Mouse (Mus musculus) v-Abl transformed pro-B cells (cell line): ENCODE measurements at regions not wholly inside any gene's neighbourhood (a gene's known extent, or its start where the extent isn't known, plus 50 kb on each side); places are given as distances from the start of the nearest gene placed in this dataset.

Experiments
- in situ Hi-C, 2 experiments: fragments of 400-800 bp; cut with MboI; formaldehyde crosslinking; loops; one replicate each; pipeline ENCODE4 v1.15.1; 2025; ENCODE audit not compliant: unreplicated experiment in 2 of 2

DNA sequence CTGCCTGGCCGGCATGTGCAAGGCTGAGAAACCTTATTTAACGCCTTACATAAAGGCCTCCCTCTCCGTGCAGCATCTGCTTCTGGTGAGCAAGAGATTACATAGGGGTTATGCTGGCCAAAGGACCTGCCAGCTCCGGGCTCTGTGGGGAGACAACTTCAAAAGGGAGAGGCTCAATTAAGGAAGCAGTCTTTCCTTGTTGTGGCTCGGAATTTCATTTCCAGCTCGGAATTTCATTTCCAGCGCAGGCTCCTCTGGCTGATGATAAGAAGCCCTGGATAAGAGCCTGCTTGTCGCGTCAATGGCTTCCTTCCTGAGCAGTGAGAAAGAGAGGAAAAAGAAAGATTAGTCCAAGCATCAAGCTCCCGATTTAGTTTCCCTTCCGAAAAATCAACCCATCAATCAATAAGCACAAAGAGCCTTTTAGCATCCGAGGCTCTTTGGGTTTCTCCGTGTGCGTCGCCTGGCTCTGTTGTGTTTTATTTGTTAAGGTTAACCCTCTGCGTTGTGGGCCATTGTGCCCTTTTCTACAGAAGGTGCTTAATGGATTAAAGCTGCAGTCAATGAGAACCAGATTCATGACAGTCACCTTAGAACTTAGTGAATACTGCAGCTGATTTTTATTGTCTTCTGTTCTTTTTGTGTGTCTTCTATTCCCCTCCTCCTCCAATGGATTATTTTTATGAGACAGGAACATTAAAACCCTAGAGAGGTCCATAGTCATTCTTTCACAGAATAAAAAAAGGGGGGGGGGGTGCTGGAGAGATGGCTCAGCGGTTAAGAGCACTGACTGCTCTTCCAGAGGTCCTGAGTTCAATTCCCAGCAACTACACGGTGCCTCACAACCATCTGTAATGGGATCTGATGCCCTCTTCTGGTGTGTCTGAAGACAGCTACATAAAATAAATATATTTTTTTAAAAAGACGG, 218.3 kb downstream of the Myo1b start:
- in situ Hi-C loops = no loop called here

DNA sequence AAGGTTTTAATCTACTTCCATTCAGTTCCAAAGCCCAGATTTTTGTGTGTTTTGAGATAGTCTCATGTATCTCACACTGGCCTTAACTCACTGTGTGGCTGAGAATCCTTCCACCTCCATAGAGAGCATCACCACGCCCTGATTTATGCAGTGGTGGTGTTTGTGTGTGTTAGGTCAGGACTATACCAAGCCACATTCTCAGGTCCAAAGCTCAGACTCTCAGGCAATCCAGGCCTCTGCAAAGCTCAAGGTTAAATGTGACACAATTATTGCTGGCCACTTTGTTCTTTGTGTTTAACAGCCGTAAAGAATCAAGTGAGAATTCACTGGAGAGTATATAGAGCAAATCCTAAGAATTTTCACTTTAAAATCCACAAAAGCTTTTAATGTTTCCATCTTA, 218.2 kb upstream of the Nabp1 start:
- in situ Hi-C loops = no loop called here

DNA sequence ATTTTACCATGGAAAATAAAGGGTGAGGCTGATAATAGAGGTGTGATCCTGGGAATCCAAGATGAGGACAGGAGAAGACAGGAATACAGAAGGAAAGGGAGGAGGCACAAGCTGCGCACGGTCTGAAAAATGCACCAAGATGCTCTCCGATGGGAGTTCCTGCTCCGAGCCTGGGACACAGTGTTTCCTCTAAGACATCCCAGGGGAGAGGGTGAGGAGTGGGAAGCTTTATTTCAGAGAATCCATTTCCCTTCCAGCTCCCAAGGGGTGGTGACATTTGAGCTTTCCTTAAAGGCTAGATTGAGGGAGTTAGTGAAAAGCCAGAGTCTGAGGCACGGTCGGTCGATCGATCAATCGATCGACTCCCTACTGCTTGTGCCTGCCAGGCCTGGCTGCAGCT, 212.7 kb upstream of the Nabp1 start:
- in situ Hi-C loops = no loop called here

DNA sequence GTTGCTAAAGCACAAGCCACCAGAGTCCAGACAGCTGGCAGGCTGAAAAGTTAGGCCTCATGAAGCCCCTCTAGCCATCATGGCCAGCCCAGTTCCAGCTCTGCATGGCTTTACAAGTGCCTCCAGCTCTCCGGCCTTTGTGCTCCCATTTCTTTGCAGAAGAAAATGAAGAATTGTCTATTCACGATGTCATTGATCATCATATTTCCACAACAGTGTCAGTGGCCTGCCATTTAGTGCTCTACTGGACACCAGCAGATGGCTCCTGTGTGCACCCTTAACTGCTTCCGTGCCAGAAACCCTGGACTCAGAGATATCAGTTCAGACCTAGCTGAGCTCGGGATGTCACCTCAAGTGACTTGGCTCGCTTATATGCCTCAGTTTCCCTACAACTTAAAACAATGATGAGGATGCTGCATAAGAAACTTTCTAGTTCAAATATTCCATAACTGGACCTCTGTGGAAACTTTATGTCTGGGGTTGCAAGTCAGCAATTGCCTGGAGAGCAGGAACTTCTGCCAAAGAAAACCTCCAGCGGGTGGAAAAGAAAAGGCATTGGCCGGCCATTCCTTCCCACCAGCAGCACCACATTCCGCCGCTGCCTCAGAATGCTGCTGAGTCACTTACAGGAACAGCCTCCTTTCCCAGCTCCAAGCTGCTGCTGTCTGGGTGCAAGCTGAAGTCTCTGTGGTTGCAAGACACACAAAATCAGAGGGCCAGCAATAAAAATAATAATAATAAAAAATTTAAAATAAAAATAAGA, 211.4 kb upstream of the Nabp1 start:
- in situ Hi-C loops = no loop called here

DNA sequence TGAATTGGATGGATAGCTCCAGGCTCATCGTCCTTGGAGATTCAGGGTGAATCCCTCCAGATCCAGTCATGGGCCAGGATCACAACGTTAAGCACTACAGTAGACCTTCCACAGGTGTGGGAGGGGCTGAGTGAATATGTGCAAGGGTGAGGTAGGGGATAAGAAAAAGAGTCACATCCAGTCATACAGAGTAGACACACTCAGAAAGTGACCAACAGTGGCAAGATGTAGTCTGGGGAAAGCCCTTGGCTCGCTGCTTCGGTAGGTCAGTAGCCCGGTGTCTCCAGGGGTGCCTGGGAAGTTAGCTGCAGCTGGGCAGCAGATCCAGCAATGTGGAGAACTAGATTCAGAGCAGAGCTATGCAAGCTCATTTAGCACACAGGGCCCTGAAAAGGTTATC, 210.7 kb upstream of the Nabp1 start:
- in situ Hi-C loops = no loop called here

DNA sequence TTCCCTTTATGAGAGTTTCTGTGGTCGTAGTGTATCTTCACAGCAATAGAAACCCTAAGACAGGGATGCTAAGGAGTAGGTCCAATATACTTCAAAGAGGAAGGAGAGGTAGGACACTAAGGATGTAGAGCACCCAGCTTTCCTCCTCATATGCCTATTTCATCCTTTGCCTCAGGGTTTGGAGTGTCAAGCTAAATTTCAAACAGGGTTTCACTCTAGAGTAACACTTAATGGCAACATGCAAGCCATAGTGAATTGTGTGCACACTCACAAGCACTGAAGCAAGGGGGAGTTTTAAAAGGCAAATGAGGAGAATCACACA, 210.0 kb upstream of the Nabp1 start:
- in situ Hi-C loops = no loop called here

DNA sequence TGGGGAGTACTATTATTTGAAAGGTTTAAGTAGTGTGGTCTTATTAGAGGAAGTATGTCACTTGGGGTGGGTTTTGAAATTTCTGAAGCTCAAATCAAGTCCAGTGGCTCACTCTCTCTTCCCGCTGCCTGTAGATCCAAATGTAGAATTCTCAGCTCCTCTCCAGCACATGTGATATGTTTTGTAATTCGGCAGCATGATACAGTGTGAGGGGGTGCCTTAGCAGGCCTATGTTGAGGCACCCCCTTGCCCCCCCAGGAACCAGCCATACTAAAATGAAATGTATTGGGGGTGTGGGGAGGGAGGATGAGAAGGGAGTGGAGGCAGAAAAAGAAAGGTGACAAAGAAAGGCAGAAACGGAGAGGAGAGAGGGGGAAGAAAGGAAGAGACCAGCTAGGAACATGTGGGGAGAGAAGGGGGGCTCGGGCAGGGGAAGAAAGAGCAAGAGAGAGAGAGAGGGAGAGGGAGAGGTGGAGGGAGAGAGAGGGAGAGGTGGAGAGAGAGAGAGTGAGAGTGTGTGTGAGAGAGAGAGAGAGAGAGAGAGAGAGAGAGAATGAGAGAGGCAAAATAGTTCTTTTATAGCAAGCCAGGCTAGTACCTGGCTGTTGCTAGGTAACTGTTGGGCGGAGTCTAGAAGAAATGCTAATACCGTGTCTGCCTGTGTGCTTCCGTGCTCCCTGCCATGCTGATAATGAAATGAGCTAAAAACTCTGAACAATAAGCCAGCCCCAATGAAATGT, 209.4 kb upstream of the Nabp1 start:
- in situ Hi-C loops = no loop called here

DNA sequence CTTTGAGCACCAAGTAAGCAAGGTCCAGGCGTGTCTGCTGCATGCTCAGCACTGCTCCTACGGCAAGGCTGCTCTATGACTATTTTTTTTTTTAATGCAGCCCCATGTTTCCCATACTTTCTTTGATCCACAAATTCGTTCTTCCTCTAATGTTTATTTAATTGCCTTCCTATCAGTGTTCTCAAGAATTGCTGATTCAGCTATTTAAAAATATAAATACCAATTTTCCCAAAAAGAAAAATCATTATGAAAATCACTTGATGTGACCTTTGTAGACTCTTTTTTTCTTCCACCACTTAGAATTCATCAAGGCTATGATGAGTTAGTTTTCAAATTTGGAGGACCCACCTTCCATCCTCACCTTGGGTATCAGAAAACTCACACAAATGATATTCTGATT, 208.5 kb upstream of the Nabp1 start:
- in situ Hi-C loops = no loop called here

DNA sequence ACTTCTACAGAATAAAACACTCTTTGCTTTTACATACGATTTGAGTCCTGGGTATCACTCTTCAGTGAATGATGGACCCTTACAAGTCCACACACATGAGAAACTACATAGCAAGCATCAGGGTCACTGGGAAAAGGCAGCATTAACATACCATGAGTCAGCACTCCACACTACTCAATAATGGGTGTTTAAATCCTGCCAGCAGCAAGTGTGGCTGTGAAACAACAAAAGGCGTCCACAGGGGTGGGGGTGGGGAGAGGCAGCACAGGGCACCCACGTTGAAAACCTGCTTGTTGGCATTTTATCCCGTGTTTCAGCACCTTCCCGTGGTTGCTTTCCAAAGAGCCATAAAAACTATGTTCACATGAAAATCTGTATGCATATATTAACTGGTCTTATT, 204.0 kb upstream of the Nabp1 start:
- in situ Hi-C loops = no loop called here

DNA sequence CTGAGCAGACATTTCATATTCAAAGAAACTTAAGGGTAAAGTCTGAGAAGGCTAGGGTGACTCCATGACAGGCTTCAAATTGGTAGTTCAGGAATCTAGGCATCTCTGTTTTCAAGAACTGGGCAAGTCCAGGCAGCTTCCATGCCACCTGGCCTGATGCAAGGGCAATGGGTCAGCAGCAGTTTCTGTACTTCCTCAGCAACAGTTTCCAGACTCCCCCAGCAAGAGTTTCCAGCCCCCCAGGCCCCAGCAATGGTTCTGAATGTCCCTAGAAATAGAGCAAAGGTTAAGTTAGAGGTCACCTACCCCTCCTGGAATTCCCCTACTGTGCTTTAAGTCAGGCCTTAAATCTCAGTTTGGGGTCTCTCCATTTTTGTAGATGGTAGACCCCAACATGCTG, 203.6 kb upstream of the Nabp1 start:
- in situ Hi-C loops = no loop called here

DNA sequence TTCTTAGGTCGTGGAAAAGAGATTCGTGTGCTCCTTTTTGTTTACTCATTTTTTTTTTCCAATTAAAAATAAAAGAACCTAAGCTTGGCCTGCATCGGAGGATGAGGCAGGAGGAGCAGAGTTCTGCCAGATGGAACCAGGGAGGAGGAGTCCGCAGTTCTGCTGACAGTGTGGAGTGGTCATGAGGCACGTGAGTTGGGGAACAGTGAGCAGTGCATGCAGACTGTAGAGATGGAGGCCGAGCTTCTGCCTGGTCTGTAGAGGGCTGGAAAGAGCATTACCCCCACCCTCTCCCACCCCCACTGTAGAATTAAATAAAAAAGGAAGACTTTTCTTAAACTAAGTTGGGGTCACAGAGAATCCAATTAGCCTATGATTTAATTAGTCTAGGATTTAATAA, 202.5 kb upstream of the Nabp1 start:
- in situ Hi-C loops = no loop called here

DNA sequence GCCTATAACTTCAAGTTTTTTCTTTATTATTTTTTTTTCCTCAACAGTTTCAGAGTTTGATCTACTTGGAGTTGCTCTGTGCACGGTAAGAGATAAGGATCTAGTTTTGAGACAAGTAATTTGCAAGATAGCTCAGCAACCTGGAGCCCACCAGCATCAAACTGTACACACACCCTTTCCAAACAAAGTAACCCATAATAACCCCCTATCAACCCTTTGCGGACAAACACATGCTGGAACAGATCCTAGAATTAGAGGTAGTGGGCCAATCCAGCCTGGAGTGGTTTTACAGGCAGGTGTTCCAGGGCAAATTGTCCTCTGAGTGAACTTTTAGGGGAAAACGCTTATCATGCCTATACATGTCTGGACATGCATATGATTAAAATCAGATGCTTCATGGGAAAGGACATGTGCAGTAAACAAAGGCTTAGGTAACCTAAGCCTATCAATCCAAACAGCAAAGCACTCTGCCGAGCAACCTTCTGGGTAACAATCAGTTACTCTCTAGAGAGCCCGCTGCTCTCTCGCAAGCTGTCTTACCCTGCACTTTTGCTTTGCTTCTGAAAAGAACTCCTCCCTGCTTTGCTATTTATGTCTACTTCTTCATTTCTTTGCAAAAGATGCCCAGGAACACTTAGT, 200.2 kb upstream of the Nabp1 start:
- in situ Hi-C loops = no loop called here

DNA sequence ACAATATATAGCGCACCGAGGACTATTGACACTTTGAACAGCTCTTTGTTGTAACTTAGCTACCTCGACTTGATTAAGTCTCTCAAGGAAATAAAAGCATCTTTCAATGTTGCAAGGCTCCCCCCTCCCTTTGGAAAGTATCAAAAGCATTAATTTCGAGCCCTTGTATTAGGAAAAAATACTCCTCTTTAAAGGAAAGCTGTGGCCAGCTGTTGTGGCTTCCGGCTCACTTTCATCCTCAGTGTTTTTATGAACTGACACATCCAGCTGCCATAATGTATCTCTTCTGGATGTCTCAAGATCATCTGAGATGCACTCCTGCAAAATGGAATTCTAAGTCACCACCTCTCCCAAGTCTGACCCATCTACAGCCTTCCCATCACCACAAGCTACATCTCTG, 199.6 kb upstream of the Nabp1 start:
- in situ Hi-C loops = no loop called here

DNA sequence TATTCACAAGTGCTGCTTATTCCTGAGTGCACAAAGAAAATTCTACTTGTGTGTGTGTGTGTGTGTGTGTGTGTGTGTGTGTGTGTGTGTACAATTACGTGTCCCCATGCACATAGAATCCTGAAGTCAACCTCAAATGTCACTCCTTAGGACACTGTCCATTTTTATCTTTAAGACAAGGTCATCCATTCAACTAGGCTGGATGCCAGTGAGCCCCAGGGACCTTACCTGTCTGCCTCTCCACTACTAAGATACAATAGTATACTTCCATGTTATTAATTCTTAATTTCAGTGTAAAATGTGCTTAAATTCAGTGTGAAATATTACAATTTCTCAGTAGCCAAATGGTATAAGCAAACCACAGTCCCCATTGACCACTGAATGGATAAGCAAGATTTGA, 193.5 kb upstream of the Nabp1 start:
- in situ Hi-C loops = no loop called here

DNA sequence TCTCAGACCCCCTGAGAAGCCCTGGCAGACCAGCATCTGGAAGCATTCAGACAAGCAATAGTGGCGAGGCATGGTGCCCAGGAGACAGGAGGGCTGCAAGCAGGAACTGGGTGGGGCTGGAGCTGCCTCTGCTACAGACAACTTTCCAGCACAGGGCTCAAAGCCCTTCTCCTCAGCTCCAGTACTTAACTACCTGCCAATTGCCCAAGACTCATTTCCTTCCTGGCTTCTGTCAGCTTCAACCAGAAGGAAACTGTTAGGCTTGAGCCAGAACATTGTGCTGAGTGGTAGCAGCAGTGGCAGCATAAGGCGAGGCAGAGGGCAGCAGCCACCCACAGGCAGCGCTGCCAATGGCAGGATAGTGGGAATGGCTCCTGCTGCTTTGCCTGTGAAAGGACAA, 193.1 kb upstream of the Nabp1 start:
- in situ Hi-C loops = no loop called here

DNA sequence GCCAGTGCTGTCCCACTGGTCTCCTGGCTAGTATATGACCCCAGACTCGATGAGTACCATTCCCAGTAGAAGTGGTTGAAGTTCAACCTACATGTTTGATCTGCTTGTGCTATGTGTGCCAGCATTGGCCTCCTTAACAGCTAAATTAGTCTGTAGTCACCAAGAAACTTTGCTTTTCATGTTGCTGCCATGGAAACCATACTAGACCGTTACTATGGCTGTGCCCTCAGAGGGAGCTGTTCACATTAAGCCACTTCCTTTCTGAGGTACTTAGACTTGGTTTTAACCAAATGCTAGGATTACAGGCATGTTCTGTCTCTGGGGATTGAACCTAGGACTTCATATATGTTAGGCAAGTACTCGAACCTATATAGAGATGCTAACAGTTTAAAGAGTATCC, 191.8 kb upstream of the Nabp1 start:
- in situ Hi-C loops = no loop called here

DNA sequence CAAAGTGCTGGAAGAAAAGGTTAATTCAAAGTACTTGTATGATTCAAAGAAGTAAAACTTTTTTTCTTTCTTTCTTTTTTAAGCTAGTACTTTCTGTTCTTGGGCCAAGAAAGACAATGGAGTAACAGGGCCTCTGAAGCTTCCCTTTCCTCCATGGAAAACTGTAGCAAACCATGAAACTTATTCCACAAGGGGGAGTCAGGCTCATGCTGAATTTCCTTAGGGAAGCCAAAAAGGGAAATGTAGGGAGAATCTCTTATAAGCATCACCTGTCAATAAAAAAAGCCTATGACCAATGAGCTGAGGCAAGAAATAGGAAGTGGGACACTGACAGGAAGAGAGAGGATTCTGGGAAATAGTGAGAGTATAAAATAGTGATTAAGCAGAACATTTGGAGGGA, 190.7 kb upstream of the Nabp1 start:
- in situ Hi-C loops = no loop called here

DNA sequence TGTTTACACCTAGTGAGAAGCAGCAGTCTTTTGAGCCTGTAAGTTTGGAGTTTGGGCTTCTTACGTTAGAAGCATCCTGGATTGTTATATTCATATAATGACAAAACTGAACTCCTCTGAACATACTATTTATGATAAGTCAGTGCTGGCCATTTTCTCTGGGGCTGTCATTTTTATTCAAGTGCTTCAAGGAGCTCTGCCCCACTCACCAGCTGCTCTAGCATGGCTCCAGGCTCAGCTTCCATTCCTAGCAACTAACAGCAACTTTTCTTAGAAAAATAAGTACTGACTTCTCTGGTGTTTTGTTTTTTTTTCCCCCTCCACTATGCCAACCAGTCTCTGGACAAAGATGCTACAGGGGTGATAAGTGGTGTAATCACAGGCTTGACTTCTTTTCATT, 182.3 kb upstream of the Nabp1 start:
- in situ Hi-C loops = no loop called here

DNA sequence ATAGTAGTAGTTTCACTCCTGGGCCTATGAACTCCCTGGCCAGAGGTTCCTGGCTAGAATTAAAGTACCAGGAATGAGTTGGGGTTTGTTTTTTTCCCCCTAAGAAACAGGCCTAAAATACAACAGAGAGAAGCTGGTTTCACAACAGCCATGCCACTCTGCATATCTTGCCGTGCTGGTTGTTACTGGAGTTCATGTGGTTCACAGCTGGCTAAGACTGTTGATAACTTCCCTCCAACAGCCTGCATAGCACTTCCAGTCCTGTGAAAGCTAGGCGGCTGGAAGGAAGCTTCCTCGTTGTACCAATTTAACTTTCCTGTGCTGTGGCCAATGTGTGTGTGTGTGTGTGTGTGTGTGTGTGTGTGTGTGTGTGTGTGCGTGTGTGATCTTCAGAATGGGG, 179.0 kb upstream of the Nabp1 start:
- in situ Hi-C loops = no loop called here

DNA sequence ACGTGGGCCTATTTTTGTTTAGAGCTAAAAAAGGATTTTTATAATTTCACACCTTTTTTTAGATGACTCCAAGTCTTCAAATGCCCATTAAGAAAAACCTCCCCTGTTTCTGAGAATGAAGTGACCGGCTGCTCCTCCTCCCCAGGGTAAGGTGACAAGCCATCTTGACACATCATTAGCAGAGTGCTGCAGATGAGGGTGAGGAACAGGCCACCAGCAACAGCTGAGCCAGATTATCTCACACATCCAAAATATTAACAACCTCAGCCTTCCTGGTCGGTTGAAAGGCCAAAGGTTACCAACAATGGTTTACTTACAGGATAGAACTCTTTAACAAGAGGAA, 172.4 kb upstream of the Nabp1 start:
- in situ Hi-C loops = no loop called here
